Mouse (Mus musculus): ENCODE results near the gene Serpini1. TPM values are rescaled to one million over a fixed set of nuclear protein-coding genes. Genes with fewer than 3 reads are reported as not detected.

The Serpini1 gene
- total and polyA plus RNA-seq, 2 experiments from 2014 or later = 112 to 117 TPM

DNA sequence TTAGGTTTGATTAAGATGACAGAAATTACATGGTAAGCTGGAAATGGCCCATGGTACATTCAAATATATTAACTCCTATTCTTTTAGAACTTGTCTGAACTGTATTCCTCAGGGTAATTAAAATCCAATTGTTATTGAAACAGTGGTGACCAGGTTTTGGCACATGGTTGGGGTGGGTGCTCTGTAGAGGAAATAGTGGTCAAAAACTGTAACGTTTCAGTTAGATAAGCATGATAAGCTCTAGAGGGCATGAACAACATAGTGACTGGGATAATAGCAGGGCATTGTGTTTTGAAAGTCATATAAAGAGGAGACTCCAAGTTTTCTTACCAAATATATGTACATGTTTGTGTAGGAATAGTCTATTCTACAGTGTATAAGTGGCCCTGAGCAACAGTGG, 134.7 kb downstream of the Serpini1 start:
- no peak for TF ChIP-seq CTCF (IDR thresholded peaks at IDR 0.05; ENCODE audit: low read depth)
- 83% methylated on average over 1 of the region's 1 CpGs for WGBS
- H3K4me3 ChIP-seq (ENCODE audit: low read depth, low read length) = no peak overlapping the region

More for the DNA sequence above, 134.7 kb downstream of the Serpini1 start:
- ATAC-seq (no peak), DNase-seq (no peak)
- no peak overlapping the region for H3K27ac ChIP-seq (ENCODE audit: low read depth, low read length)
- H3K9me3 ChIP-seq (ENCODE audit: low read length) = no peaks in the 10 kb centered on the region
- no peaks in the 10 kb centered on the region for H3K36me3 ChIP-seq (ENCODE audit: insufficient read depth)
- no peak overlapping the region for H3K4me2 ChIP-seq (ENCODE audit: low read depth)
- H3K9ac ChIP-seq = no peak overlapping the region
- H3K4me1 ChIP-seq (ENCODE audit: insufficient read depth) = no peaks in the 10 kb centered on the region
- no peaks in the 10 kb centered on the region for H3K27me3 ChIP-seq (ENCODE audit: insufficient read depth, low read length)

Other genes with a start within 250 kb of the Serpini1 start
- 0.95 and 1.0 TPM in 2 replicates for gene Wdr49, start 75.4 kb upstream of the Serpini1 start, total RNA-seq (2014; rRNA removed)
- 0.19 and 0.36 TPM in 2 replicates for gene Wdr49, start 75.4 kb upstream of the Serpini1 start, polyA plus RNA-seq (2015; fragmentation: Nextera tagmentation; extraction: Ambion mirVana)
- 65.7 and 71.9 TPM in 2 replicates for gene Pdcd10, start 691 bp upstream of the Serpini1 start, total RNA-seq (2014; rRNA removed)
- 98.0 and 110 TPM in 2 replicates for gene Pdcd10, start 691 bp upstream of the Serpini1 start, polyA plus RNA-seq (2015; fragmentation: Nextera tagmentation; extraction: Ambion mirVana)
- gene Gm29133, start 190.7 kb downstream of the Serpini1 start, total RNA-seq (2014; rRNA removed) = not detected in 2 replicates
- gene Gm29133, start 190.7 kb downstream of the Serpini1 start, polyA plus RNA-seq (2015; fragmentation: Nextera tagmentation; extraction: Ambion mirVana) = not detected in 2 replicates